ENCODE assay signal across 9 mouse cellular contexts in genomic region chr3:49093818-49094680, GRCm38 (mm10).
DNase-seq lines count a peak whose midpoint lies in the region; ATAC-seq and TF ChIP-seq lines count a peak whose summit lies in the region.
"Had no signal": no experiment of that assay in that cellular context is flagged by ENCODE, and none has a peak within 500 bp of the region (broad histone marks: within the 10 kb centered on the region; RNA-seq: fewer than 3 reads in every experiment).

No protein-coding gene starts in this region.

- peak; percentile 85 for TF ChIP-seq CTCF in intestine, postnatal 0 days (IDR thresholded peaks at IDR 0.05; ENCODE audit: low read depth)

- TF ChIP-seq POLR2A in myocyte (IDR thresholded peaks at IDR 0.05; ENCODE audit: insufficient read length, low read depth): no peak

- H3K4me2 ChIP-seq in intestine, postnatal 0 days (replicated peaks; ENCODE audit: low read depth): no peak overlapping the region
- peak overlapping the region; percentile 60 for H3K4me2 ChIP-seq in myocyte (ENCODE audit: low read depth)
- H3K4me2 ChIP-seq: liver, embryonic 15.5 days had no signal

- H3K4me1 ChIP-seq in intestine, postnatal 0 days (replicated peaks; ENCODE audit: control insufficient read depth, insufficient read depth, low read length): no peaks in the 10 kb centered on the region
- H3K4me1 ChIP-seq: liver, embryonic 15.5 days had no signal

- no peak overlapping the region for H3K4me3 ChIP-seq in intestine, postnatal 0 days (ENCODE audit: low read depth, low read length)
- H3K4me3 ChIP-seq in myocyte: no peak overlapping the region
- H3K4me3 ChIP-seq: liver, embryonic 15.5 days had no signal

- no peak overlapping the region for H3ac ChIP-seq in myocyte (ENCODE audit: control insufficient read depth, insufficient read length)

- H3K27ac ChIP-seq in intestine, postnatal 0 days (ENCODE audit: low read depth, low read length): no peak overlapping the region
- H3K27ac ChIP-seq: liver, embryonic 15.5 days had no signal

- 24% methylated on average over 11 of the region's 11 CpGs for WGBS in intestine, postnatal 0 days

- no peak for ATAC-seq in CD4-positive, CD25-positive, alpha-beta regulatory T cell, adult 4 months
- ATAC-seq in intestine, postnatal 0 days: no peak

- DNase-seq in CD4-positive, CD25-positive, alpha-beta regulatory T cell, adult 2 months (ENCODE audit: low read depth, low spot score): peak; percentile 1
- DNase-seq in cerebellum, postnatal 36 days: peak; percentile 55 to 61
- peak; percentile 27 to 56 for DNase-seq in frontal cortex, postnatal 25 days (ENCODE audit: low spot score in 2 of 2)
- peak; percentile 77 to 80 for DNase-seq in left cerebral cortex, postnatal 14 days (ENCODE audit: low spot score in 2 of 2)
- DNase-seq in thymus, postnatal 36 days: peak; percentile 1 to 5

- no peaks in the 10 kb centered on the region for H3K79me2 ChIP-seq in myocyte (ENCODE audit: control insufficient read depth, insufficient read depth)

- H3K9ac ChIP-seq in intestine, postnatal 0 days (ENCODE audit: low read depth, low read length): no peak overlapping the region
- H3K9ac ChIP-seq: liver, embryonic 15.5 days had no signal

- no peaks in the 10 kb centered on the region for H3K9me3 ChIP-seq in intestine, postnatal 0 days (ENCODE audit: control insufficient read depth)
- H3K9me3 ChIP-seq: liver, embryonic 15.5 days had no signal

- intact Hi-C loops in left cerebral cortex, postnatal 14 days (cut with DNase I): loop anchor here (5.0 to 10.0 kb wide), 4 partner anchors 983 to 1811 kb away; no protein-coding TSS in a partner anchor

- no peaks in the 10 kb centered on the region for H3K36me3 ChIP-seq in intestine, postnatal 0 days (ENCODE audit: control insufficient read depth, insufficient read depth)
- H3K36me3 ChIP-seq in myocyte (ENCODE audit: control insufficient read depth, insufficient read depth): no peaks in the 10 kb centered on the region
- H3K36me3 ChIP-seq: liver, embryonic 15.5 days had no signal

- H3K27me3 ChIP-seq in intestine, postnatal 0 days (replicated peaks; ENCODE audit: control insufficient read depth, insufficient read depth, low read length): no peaks in the 10 kb centered on the region
- H3K27me3 ChIP-seq in myocyte (ENCODE audit: control insufficient read depth, insufficient read depth, insufficient read length): no peaks in the 10 kb centered on the region
- H3K27me3 ChIP-seq: liver, embryonic 15.5 days had no signal

TF ChIP-seq in myocyte, 11 proteins besides CTCF, POLR2A, EP300 and RAD21:
- TF ChIP-seq REST (IDR thresholded peaks at IDR 0.05; ENCODE audit: insufficient read depth, insufficient read length) (no peak), MYOG (IDR thresholded peaks at IDR 0.05; ENCODE audit: control insufficient read depth in 1 of 3, insufficient read depth in 1 of 3, insufficient read length in 2 of 3, low read depth in 2 of 3) (no peak), MAX (IDR thresholded peaks at IDR 0.05; ENCODE audit: low read depth) (no peak), MYOD1 (IDR thresholded peaks at IDR 0.05; ENCODE audit: control insufficient read depth in 1 of 3, insufficient read length in 2 of 3, low read depth in 2 of 3) (no peak), TCF3 (IDR thresholded peaks at IDR 0.05; ENCODE audit: insufficient read length, low read depth) (no peak), TCF12 (IDR thresholded peaks at IDR 0.05; ENCODE audit: insufficient read depth, poor library complexity, severe bottlenecking) (no peak), USF1 (IDR thresholded peaks at IDR 0.05; ENCODE audit: low read depth) (no peak), CEBPB (IDR thresholded peaks at IDR 0.05; ENCODE audit: insufficient read depth, poor library complexity, severe bottlenecking) (no peak), SRF (IDR thresholded peaks at IDR 0.05; ENCODE audit: control insufficient read depth, insufficient read length, low read depth) (no peak), E2F4 (IDR thresholded peaks at IDR 0.05; ENCODE audit: insufficient read depth) (no peak), POLR2AphosphoS2 (IDR thresholded peaks at IDR 0.05; ENCODE audit: insufficient read length, low read depth) (no peak)

Comparison
In these comparisons a context has a peak if more than half of its experiments do, and no peak if none do; other contexts are left out.
1. DNase-seq: peak in every context shown above with its lines; median percentile 78 in left cerebral cortex, postnatal 14 days; 58 in cerebellum, postnatal 36 days; 42 in frontal cortex, postnatal 25 days; 3 in thymus, postnatal 36 days; 1 in CD4-positive, CD25-positive, alpha-beta regulatory T cell, adult 2 months.